Mouse (Mus musculus): ENCODE measurements around the gene Ptov1. TPM values are rescaled to one million over a fixed set of nuclear protein-coding genes. Genes with fewer than 3 reads are reported as not detected.

Ptov1 gene
- 42.0 and 70.4 TPM in 2 replicates for polyA plus RNA-seq (2012; ENCODE audit: low replicate concordance)

GRCm38 (mm10) chr7:44869697-44870528 is at the start of gene Ptov1:
Ptov1 (minus strand) TSS chr7:44869788.

GRCm38 (mm10) chr7:44895593-44896434 is 26.2 kb upstream of the Ptov1 start, which contains the start of gene Fuz:
Fuz (plus strand) TSS chr7:44896079.

DNA sequence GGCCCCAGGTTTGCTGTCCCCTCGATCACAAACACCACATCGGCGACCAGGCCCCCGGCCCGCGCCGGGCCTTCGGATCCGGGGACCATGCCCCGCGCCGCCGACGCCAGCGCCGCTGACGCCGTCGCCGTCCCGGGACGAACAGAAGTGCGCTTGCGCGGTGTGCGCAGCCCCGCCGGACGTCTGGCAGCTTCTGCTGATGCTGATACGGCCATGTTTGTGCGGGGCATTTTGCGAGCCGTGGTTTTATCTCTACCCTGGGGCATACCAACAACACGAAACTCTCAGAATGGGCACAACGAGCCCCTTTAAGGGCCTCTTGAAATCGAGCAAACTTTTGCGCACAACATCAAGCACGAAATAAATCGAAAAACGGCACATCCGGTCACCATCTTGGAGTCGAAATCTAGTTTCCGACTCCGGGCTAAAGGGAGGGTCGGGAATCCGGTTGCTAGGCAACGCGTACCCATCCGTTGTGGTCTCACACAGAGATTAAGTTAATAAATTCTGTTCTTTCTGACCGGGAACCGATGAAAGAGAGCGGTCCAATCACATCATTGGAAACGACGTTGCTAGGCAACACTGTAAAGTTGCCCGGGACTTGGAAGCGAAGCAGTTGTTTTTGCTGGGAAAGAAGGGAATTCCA is 22.8 kb upstream of the Ptov1 start, which contains the start of gene Med25:
Gene Med25 (minus strand): TSS at position 437 of the 646 bp plus-strand sequence.

GRCm38 (mm10) chr7:44857042-44857552 is 12.5 kb downstream of the Ptov1 start, which contains the start of gene Pnkp:
Pnkp (plus strand) TSS chr7:44857139.

DNA sequence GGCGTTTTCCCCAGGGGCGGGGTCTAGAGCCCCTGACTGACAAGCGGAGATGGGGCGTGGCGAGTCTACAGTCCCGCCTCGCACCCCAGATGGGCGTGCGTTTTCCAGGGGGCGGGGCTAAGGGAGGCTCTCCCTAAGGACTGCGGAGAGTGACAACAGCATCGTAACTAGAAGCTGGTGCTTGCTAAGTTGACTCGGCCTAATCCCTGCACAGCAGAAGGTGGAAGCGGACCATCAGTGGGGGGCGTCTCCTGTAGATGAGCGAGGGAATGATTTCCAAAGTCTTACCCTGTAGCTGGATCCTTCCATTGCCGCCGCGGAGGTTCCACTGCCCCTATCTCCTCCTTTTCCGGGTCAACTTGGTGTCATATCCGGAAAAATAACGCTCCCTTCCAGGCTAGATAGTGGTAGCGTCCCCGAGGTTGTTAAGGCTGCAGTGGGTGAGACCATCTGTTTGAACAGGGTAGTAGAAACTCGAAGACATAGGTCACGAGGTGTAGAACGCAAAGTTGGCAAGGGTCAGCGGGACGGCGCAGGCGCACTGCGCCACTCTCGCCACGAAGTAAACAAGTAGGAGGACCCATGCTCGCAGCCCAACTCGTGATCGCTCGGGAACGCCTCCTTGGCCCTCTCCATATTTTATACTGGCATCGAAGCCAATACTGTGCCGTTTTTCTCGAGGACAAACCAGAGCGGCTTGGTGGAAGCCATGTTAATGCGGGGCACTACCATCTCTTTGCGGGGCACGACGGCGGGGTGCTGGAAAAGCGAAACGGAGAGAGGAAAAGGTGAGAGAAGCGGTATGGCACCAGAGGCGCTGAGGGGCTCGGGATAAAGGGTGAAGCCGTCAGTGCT is 20.8 kb downstream of the Ptov1 start, which contains the start of the genes Akt1s1 and Tbc1d17:
Gene Akt1s1 (plus strand): TSS at position 431 of the 855 bp plus-strand sequence.
Gene Tbc1d17 (minus strand): TSS at position 519 of the 855 bp plus-strand sequence.

GRCm38 (mm10) chr7:44816470-44817021 is 53.0 kb downstream of the Ptov1 start, which contains the start of gene Atf5:
Atf5 (minus strand) TSS chr7:44816658.

DNA sequence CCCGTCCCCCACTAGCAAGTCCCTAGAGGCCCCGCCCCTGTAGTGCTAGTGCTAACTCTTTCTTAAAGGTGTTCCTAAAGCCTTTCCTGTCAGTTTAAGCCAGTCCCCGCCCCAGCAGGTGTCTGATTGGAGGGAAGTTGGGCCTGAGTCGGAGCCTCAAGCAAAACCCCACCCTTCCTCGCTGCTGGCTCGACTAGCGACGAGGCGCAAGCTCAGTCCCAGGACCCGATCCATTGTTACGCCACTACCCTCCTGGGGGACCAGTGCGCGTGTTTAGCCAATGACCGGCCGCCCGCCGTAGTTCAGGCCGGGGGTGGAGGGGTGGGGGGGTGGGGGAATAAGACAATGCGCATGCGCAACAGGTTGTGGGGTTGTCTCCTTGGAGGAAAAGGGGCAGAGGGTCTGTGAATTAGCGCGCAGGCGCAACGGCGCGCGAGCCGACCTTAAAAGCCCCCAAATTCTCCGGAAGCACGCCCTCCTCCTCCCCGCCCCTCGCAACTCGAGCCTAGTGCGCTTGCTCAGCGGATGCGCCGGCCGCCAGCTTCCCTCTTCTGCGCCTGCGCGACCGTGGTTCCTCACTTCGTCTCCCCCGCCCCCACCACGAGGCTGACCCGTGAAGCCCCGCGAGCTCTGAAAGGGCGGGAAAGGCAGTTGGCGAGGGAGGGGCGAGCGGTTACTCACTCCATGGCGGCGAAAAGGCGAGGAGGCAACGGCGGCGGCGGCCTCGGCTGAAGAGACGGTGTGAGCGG is 53.7 kb downstream of the Ptov1 start, which contains the start of the genes Nup62 and Il4i1:
Gene Nup62 (plus strand): TSS at position 368 of the 749 bp plus-strand sequence.
Gene Il4i1 (plus strand): TSS at position 667 of the 749 bp plus-strand sequence.

Other genes with a start within 250 kb of the Ptov1 start
- gene Myh14, start 198.9 kb downstream of the Ptov1 start, polyA plus RNA-seq (2012; ENCODE audit: low replicate concordance): 0.33 and 0.61 TPM in 2 replicates
- not detected in 2 replicates for gene Izumo2, start 161.0 kb downstream of the Ptov1 start, polyA plus RNA-seq (2012; ENCODE audit: low replicate concordance)
- gene Vrk3, start 121.4 kb downstream of the Ptov1 start, polyA plus RNA-seq (2012; ENCODE audit: low replicate concordance): 76.5 and 90.1 TPM in 2 replicates
- gene Zfp473, start 118.7 kb downstream of the Ptov1 start, polyA plus RNA-seq (2012; ENCODE audit: low replicate concordance): 0.04 and 0.13 TPM in 2 replicates
- gene Nup62, start 53.7 kb downstream of the Ptov1 start, polyA plus RNA-seq (2012; ENCODE audit: low replicate concordance): 31.2 and 81.5 TPM in 2 replicates
- 150 and 240 TPM in 2 replicates for gene Il4i1, start 53.4 kb downstream of the Ptov1 start, polyA plus RNA-seq (2012; ENCODE audit: low replicate concordance)
- 25.4 and 45.2 TPM in 2 replicates for gene Atf5, start 53.1 kb downstream of the Ptov1 start, polyA plus RNA-seq (2012; ENCODE audit: low replicate concordance)
- gene Akt1s1, start 20.8 kb downstream of the Ptov1 start, polyA plus RNA-seq (2012; ENCODE audit: low replicate concordance): 167 and 687 TPM in 2 replicates
- 121 and 132 TPM in 2 replicates for gene Tbc1d17, start 20.7 kb downstream of the Ptov1 start, polyA plus RNA-seq (2012; ENCODE audit: low replicate concordance)
- gene Pnkp, start 12.6 kb downstream of the Ptov1 start, polyA plus RNA-seq (2012; ENCODE audit: low replicate concordance): 55.0 and 91.1 TPM in 2 replicates
- gene Med25, start 22.9 kb upstream of the Ptov1 start, polyA plus RNA-seq (2012; ENCODE audit: low replicate concordance): 195 and 493 TPM in 2 replicates
- gene Fuz, start 26.3 kb upstream of the Ptov1 start, polyA plus RNA-seq (2012; ENCODE audit: low replicate concordance): 68.5 and 164 TPM in 2 replicates
- 86.3 and 94.0 TPM in 2 replicates for gene Ap2a1, start 59.7 kb upstream of the Ptov1 start, polyA plus RNA-seq (2012; ENCODE audit: low replicate concordance)
- gene Tsks, start 73.4 kb upstream of the Ptov1 start, polyA plus RNA-seq (2012; ENCODE audit: low replicate concordance): 0.29 TPM in 1 of 2 replicates, not detected in the other
- gene Cpt1c, start 105.1 kb upstream of the Ptov1 start, polyA plus RNA-seq (2012; ENCODE audit: low replicate concordance): 0.16 and 0.33 TPM in 2 replicates
- 20.1 and 51.4 TPM in 2 replicates for gene Prmt1, start 116.8 kb upstream of the Ptov1 start, polyA plus RNA-seq (2012; ENCODE audit: low replicate concordance)
- 121 and 237 TPM in 2 replicates for gene Irf3, start 127.9 kb upstream of the Ptov1 start, polyA plus RNA-seq (2012; ENCODE audit: low replicate concordance)
- 98.8 and 137 TPM in 2 replicates for gene Bcl2l12, start 128.9 kb upstream of the Ptov1 start, polyA plus RNA-seq (2012; ENCODE audit: low replicate concordance)
- gene Scaf1, start 146.6 kb upstream of the Ptov1 start, polyA plus RNA-seq (2012; ENCODE audit: low replicate concordance): 147 and 361 TPM in 2 replicates
- 20.4 and 47.3 TPM in 2 replicates for gene Rras, start 148.2 kb upstream of the Ptov1 start, polyA plus RNA-seq (2012; ENCODE audit: low replicate concordance)
- gene Prr12, start 183.1 kb upstream of the Ptov1 start, polyA plus RNA-seq (2012; ENCODE audit: low replicate concordance): 91.8 and 211 TPM in 2 replicates
- gene Nosip, start 192.6 kb upstream of the Ptov1 start, polyA plus RNA-seq (2012; ENCODE audit: low replicate concordance): 110 and 117 TPM in 2 replicates
- 21.9 and 40.2 TPM in 2 replicates for gene Prrg2, start 192.9 kb upstream of the Ptov1 start, polyA plus RNA-seq (2012; ENCODE audit: low replicate concordance)
- gene Rcn3, start 222.4 kb upstream of the Ptov1 start, polyA plus RNA-seq (2012; ENCODE audit: low replicate concordance): 45.4 and 68.2 TPM in 2 replicates
- 210 and 322 TPM in 2 replicates for gene Fcgrt, start 234.1 kb upstream of the Ptov1 start, polyA plus RNA-seq (2012; ENCODE audit: low replicate concordance)

Measured in hematopoietic multipotent progenitor cell, adult 10-12 weeks (in vitro differentiated cells).